Mouse (Mus musculus): ENCODE data around the gene Nme4. TPM values are rescaled to one million over a fixed set of nuclear protein-coding genes. Genes with fewer than 3 reads are reported as not detected.
"Not testable (repeated sequence)": the region's sequence is repeated elsewhere in the genome, so short reads cannot be mapped to it uniquely, and the experiment has no call there.

Nme4 gene
- total and polyA plus RNA-seq, 2 experiments from 2014 or later: 16.0 to 23.3 TPM

- DNase-seq (ENCODE audit: low spot score) (no peak), ATAC-seq (no peak)
- no peak overlapping the region for H3K4me3 ChIP-seq (ENCODE audit: low read length)
- H3K4me2 ChIP-seq (ENCODE audit: low read depth, low read length): no peak overlapping the region
- no peak overlapping the region for H3K9ac ChIP-seq (replicated peaks; ENCODE audit: low read length)
- 32% methylated on average over 4 of the region's 4 CpGs for WGBS
- H3K4me1 ChIP-seq (ENCODE audit: insufficient read depth, low read length): no peaks in the 10 kb centered on the region
- H3K27me3 ChIP-seq (ENCODE audit: insufficient read depth, low read length): no peaks in the 10 kb centered on the region
- no peak overlapping the region for H3K27ac ChIP-seq
- no peaks in the 10 kb centered on the region for H3K36me3 ChIP-seq (ENCODE audit: insufficient read depth, low read length)
- no peaks in the 10 kb centered on the region for H3K9me3 ChIP-seq (ENCODE audit: low read length)
- TF ChIP-seq CTCF (IDR thresholded peaks at IDR 0.05; ENCODE audit: low read depth): no peak
Measured at GRCm38 (mm10) chr17:26101478-26101877, 6.1 kb upstream of the Nme4 start.

DNA sequence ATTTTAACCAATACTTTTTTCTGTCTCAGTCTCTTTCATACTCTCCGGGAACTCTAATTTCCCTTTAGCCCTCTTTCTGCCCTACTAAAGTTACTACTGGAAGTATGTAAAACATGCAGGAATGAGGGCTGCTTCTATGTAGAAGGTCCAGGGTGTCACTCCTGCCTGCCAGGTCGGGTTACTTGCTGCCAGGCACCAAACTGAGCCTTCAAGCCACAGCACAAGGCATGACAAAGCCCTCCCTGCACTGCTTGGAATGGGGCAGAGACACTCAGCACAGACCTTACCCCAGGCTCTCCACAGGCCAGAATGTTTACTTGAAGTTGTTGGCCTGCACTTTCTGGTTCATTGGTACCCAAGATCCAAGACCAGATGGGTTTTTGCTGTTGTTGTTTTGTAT lies 4.8 kb upstream of the Nme4 start:
- TF ChIP-seq CTCF (IDR thresholded peaks at IDR 0.05; ENCODE audit: low read depth): no peak
- ATAC-seq (no peak), DNase-seq (ENCODE audit: low spot score) (no peak)
- H3K36me3 ChIP-seq (ENCODE audit: insufficient read depth, low read length): no peaks in the 10 kb centered on the region
- no peaks in the 10 kb centered on the region for H3K9me3 ChIP-seq (ENCODE audit: low read length)
- H3K27me3 ChIP-seq (ENCODE audit: insufficient read depth, low read length): no peaks in the 10 kb centered on the region
- no peak overlapping the region for H3K9ac ChIP-seq (replicated peaks; ENCODE audit: low read length)
- no peak overlapping the region for H3K4me2 ChIP-seq (ENCODE audit: low read depth, low read length)
- no peak overlapping the region for H3K4me3 ChIP-seq (ENCODE audit: low read length)
- H3K27ac ChIP-seq: no peak overlapping the region
- no peaks in the 10 kb centered on the region for H3K4me1 ChIP-seq (ENCODE audit: insufficient read depth, low read length)
- 41% methylated on average over 2 of the region's 2 CpGs for WGBS

GRCm38 (mm10) chr17:26099316-26099715 lies 3.9 kb upstream of the Nme4 start:
- not testable (repeated sequence) for H3K4me2 ChIP-seq (ENCODE audit: low read depth, low read length); ATAC-seq; H3K36me3 ChIP-seq (ENCODE audit: insufficient read depth, low read length); H3K27me3 ChIP-seq (ENCODE audit: insufficient read depth, low read length); H3K27ac ChIP-seq; H3K9me3 ChIP-seq (ENCODE audit: low read length); H3K4me1 ChIP-seq (ENCODE audit: insufficient read depth, low read length); H3K4me3 ChIP-seq (ENCODE audit: low read length); H3K9ac ChIP-seq (replicated peaks; ENCODE audit: low read length)
- DNase-seq (ENCODE audit: low spot score): peak; percentile 33
- 61% methylated on average over 3 of the region's 3 CpGs for WGBS
- TF ChIP-seq CTCF (IDR thresholded peaks at IDR 0.05; ENCODE audit: low read depth): peak; percentile 49

DNA sequence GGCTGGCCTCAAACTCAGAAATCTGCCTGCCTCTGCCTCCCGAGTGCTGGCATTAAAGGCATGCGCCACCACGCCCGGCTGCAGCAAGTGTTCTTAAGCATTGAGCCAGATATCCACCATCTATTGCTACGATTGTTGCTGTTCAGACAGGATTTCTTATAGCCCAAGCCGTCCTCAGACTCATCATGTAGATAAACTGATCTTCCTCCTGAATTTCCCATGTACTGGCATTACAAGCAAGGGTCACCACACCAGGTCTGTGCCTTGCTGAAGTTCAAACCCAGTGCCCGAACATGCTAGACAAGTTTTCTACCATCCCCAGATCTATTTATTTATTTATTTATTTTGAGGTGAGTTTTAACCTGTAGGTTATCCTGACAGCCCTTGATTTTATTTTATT lies 3.1 kb upstream of the Nme4 start:
- ATAC-seq: no peak
- Histone ChIP-seq H3K4me2 (ENCODE audit: low read depth, low read length) (no peak overlapping the region), H3K4me3 (ENCODE audit: low read length) (no peak overlapping the region), H3K27ac (no peak overlapping the region), H3K4me1 (ENCODE audit: insufficient read depth, low read length) (no peaks in the 10 kb centered on the region), H3K9ac (replicated peaks; ENCODE audit: low read length) (no peak overlapping the region), H3K9me3 (ENCODE audit: low read length) (no peaks in the 10 kb centered on the region), H3K27me3 (ENCODE audit: insufficient read depth, low read length) (no peaks in the 10 kb centered on the region), H3K36me3 (ENCODE audit: insufficient read depth, low read length) (no peaks in the 10 kb centered on the region)
- DNase-seq (ENCODE audit: low spot score): no peak
- no peak for TF ChIP-seq CTCF (IDR thresholded peaks at IDR 0.05; ENCODE audit: low read depth)
- 94% methylated on average over 7 of the region's 7 CpGs for WGBS

- Histone ChIP-seq H3K9ac (replicated peaks; ENCODE audit: low read length) (peak overlapping the region; percentile 61; the same call in 1 of the 2 replicates), H3K4me2 (ENCODE audit: low read depth, low read length) (peak overlapping the region; percentile 77), H3K9me3 (ENCODE audit: low read length) (no peaks in the 10 kb centered on the region), H3K36me3 (ENCODE audit: insufficient read depth, low read length) (no peaks in the 10 kb centered on the region), H3K27ac (no peak overlapping the region), H3K27me3 (ENCODE audit: insufficient read depth, low read length) (no peaks in the 10 kb centered on the region), H3K4me3 (ENCODE audit: low read length) (peak overlapping the region; percentile 58), H3K4me1 (ENCODE audit: insufficient read depth, low read length) (no peaks in the 10 kb centered on the region)
- TF ChIP-seq CTCF (IDR thresholded peaks at IDR 0.05; ENCODE audit: low read depth): no peak
- ATAC-seq (no peak; the same call in 1 of the 2 replicates), DNase-seq (ENCODE audit: low spot score) (no peak)
- WGBS: 34% methylated on average over 9 of the region's 9 CpGs
Measured at GRCm38 (mm10) chr17:26094531-26095110, 781 bp downstream of the Nme4 start.

DNA sequence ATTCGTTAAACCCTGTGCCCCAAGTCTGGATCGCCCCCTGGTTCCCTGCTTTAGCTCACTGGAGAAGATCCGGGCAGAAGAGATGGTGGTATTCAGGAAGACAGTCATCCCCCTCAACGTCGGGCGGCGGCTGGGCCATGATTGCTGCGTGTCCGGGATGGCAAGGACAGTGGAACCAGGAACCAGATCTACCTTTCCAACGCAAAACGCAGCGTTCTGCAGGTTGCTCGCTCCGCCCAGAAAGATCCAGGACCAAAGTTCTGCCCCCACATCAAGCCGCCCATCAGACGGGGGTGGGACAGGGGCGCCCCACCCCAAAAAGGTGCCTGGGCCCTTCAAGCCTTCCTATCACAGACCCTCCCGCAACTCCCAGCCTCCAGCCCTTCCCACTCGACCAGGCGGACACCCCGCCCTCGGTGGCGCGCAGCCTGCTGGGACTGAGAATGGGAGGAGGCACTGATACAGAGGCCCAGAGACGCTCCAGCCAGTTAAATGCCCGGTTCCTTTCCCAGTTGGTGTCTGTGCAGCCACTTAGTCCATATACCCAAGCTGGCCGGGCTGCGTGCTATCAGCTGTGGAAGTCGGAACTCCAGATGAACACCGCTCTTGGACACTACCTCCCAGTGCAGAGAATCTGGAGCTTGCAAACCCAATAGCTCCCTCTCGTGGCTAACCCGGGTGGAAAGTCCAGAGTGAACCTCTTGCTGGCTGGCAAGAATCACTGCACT lies 5.3 kb downstream of the Nme4 start, which contains the start of gene Decr2:
Gene Decr2, minus strand, starts transcription at position 433 of the 728 bp plus-strand sequence.
- DNase-seq (ENCODE audit: low spot score): peak; percentile 96

More for the DNA sequence above, 5.3 kb downstream of the Nme4 start, which contains the start of gene Decr2:
- Histone ChIP-seq H3K36me3 (ENCODE audit: insufficient read depth, low read length) (no peaks in the 10 kb centered on the region), H3K4me2 (ENCODE audit: low read depth, low read length) (peak within 1 kb of the TSS; percentile 72), H3K27me3 (ENCODE audit: insufficient read depth, low read length) (no peaks in the 10 kb centered on the region), H3K27ac (peak within 1 kb of the TSS; percentile 64), H3K4me3 (ENCODE audit: low read length) (peak within 1 kb of the TSS; percentile 50), H3K9ac (replicated peaks; ENCODE audit: low read length) (peak within 1 kb of the TSS; percentile 62), H3K9me3 (ENCODE audit: low read length) (no peaks in the 10 kb centered on the region), H3K4me1 (ENCODE audit: insufficient read depth, low read length) (no peaks in the 10 kb centered on the region)
- TF ChIP-seq CTCF (IDR thresholded peaks at IDR 0.05; ENCODE audit: low read depth): peak; percentile 93
- 2% methylated on average over 32 of the region's 32 CpGs for WGBS
- ATAC-seq: peak; percentile 92

All from hindbrain, postnatal 0 days (tissue).